Mouse (Mus musculus) liver, embryonic 11.5 days (tissue): ENCODE measurements at regions not wholly inside any gene's neighbourhood (a gene's known extent, or its start where the extent isn't known, plus 50 kb on each side); places are given as distances from the start of the nearest gene placed in this dataset.

Experiments used
- ATAC-seq: fragments of 200-750 bp; cut with Nextera tagmentation; replicated peaks from 2 replicates; pipeline ENCODE4 v1.8.0; 2017; ENCODE audit warnings: moderate number of reproducible peaks, mild to moderate bottlenecking, moderate TSS enrichment, moderate library complexity; ENCODE audit not compliant: low FRiP score
- DNase-seq: peaks from one replicate; pipeline ENCODE4 v3.0.0-alpha.2; 2017; ENCODE audit warnings: low spot score
- H3K27ac ChIP-seq: fragments of 300-500 bp; sonication (generic); 2 replicates; pipeline ENCODE4 v1.5.1; 2014; ENCODE audit warnings: mild to moderate bottlenecking, low read depth, low read length, control low read depth
- H3K27me3 ChIP-seq: fragments of 300-500 bp; sonication (generic); replicated peaks from 2 replicates; pipeline ENCODE4 v1.6.1; 2014; ENCODE audit warnings: low read length, mixed read lengths; ENCODE audit not compliant: control insufficient read depth, insufficient read depth
- H3K36me3 ChIP-seq: fragments of 300-500 bp; sonication (generic); 2 replicates; pipeline ENCODE4 v1.6.1; 2014; ENCODE audit warnings: mild to moderate bottlenecking, low read length, moderate library complexity, mixed read lengths; ENCODE audit not compliant: control insufficient read depth, insufficient read depth
- H3K4me1 ChIP-seq: fragments of 300-500 bp; sonication (generic); replicated peaks from 2 replicates; pipeline ENCODE4 v1.6.1; 2014; ENCODE audit warnings: low read length, mixed read lengths; ENCODE audit not compliant: control insufficient read depth, insufficient read depth
- H3K4me2 ChIP-seq: fragments of 300-500 bp; sonication (generic); 2 replicates; pipeline ENCODE4 v1.6.1; 2014; ENCODE audit warnings: mild to moderate bottlenecking, control low read depth, moderate library complexity
- H3K4me3 ChIP-seq: fragments of 300-500 bp; sonication (generic); 2 replicates; pipeline ENCODE4 v1.5.1; 2014; ENCODE audit warnings: low read depth, low read length, control low read depth
- H3K9ac ChIP-seq: fragments of 300-500 bp; sonication (generic); 2 replicates; pipeline ENCODE4 v1.6.1; 2014; ENCODE audit warnings: low read depth, low read length, control low read depth
- H3K9me3 ChIP-seq: fragments of 300-500 bp; sonication (generic); 2 replicates; pipeline ENCODE4 v1.6.1; 2016; ENCODE audit warnings: low read length, inconsistent platforms, mixed read lengths; ENCODE audit not compliant: control insufficient read depth
- WGBS: fragments of 180-500 bp; shearing (Covaris S2); extraction: QIAGEN DNeasy Blood & Tissue Kit; methylation state at CpG from one replicate; pipeline ENCODE4 v1.1.7; 2014; 5-methylcytosine and 5-hydroxymethylcytosine counted together

GRCm38 (mm10) chr15:25468478-25468877 is 54.9 kb upstream of the Basp1 start:
- no peaks in the 10 kb centered on the region for H3K36me3 ChIP-seq
- H3K27ac ChIP-seq, result no peak overlapping the region
- no peak for ATAC-seq
- no peak for DNase-seq
- H3K9me3 ChIP-seq, result no peaks in the 10 kb centered on the region
- WGBS, result 45% methylated on average over 2 of the region's 2 CpGs
- H3K27me3 ChIP-seq, result no peaks in the 10 kb centered on the region
- no peak overlapping the region for H3K9ac ChIP-seq
- H3K4me1 ChIP-seq, result no peaks in the 10 kb centered on the region
- no peak overlapping the region for H3K4me2 ChIP-seq
- no peak overlapping the region for H3K4me3 ChIP-seq

GRCm38 (mm10) chr15:25469185-25469845 is 55.8 kb upstream of the Basp1 start:
- ATAC-seq (no peak), DNase-seq (no peak)
- Histone ChIP-seq H3K27me3 (no peaks in the 10 kb centered on the region), H3K36me3 (no peaks in the 10 kb centered on the region), H3K9me3 (no peaks in the 10 kb centered on the region), H3K4me1 (no peaks in the 10 kb centered on the region), H3K27ac (no peak overlapping the region), H3K9ac (no peak overlapping the region), H3K4me2 (no peak overlapping the region), H3K4me3 (no peak overlapping the region)
- 70% methylated on average over 16 of the region's 16 CpGs for WGBS

- H3K4me1 ChIP-seq, result no peaks in the 10 kb centered on the region
- no peaks in the 10 kb centered on the region for H3K36me3 ChIP-seq
- no peak overlapping the region for H3K27ac ChIP-seq
- DNase-seq (no peak), ATAC-seq (no peak)
- no peak overlapping the region for H3K4me2 ChIP-seq
- H3K27me3 ChIP-seq, result no peaks in the 10 kb centered on the region
- no peak overlapping the region for H3K4me3 ChIP-seq
- H3K9me3 ChIP-seq, result no peaks in the 10 kb centered on the region
- no peak overlapping the region for H3K9ac ChIP-seq
- WGBS, result 73% methylated on average over 5 of the region's 5 CpGs
Observed at GRCm38 (mm10) chr15:25471331-25471730, 57.8 kb upstream of the Basp1 start.

GRCm38 (mm10) chr15:25473201-25473710 is 59.7 kb upstream of the Basp1 start:
- DNase-seq (no peak), ATAC-seq (peak; percentile 53)
- no peak overlapping the region for H3K4me3 ChIP-seq
- no peak overlapping the region for H3K4me2 ChIP-seq
- WGBS, result 83% methylated on average over 3 of the region's 3 CpGs
- no peaks in the 10 kb centered on the region for H3K9me3 ChIP-seq
- no peak overlapping the region for H3K27ac ChIP-seq
- H3K27me3 ChIP-seq, result no peaks in the 10 kb centered on the region
- no peak overlapping the region for H3K9ac ChIP-seq
- no peaks in the 10 kb centered on the region for H3K4me1 ChIP-seq
- no peaks in the 10 kb centered on the region for H3K36me3 ChIP-seq

- Histone ChIP-seq H3K27me3 (no peaks in the 10 kb centered on the region), H3K36me3 (no peaks in the 10 kb centered on the region), H3K9ac (no peak overlapping the region), H3K27ac (no peak overlapping the region), H3K4me3 (no peak overlapping the region), H3K9me3 (no peaks in the 10 kb centered on the region), H3K4me1 (no peaks in the 10 kb centered on the region), H3K4me2 (no peak overlapping the region)
- no peak for DNase-seq
- ATAC-seq, result no peak
- 72% methylated on average over 3 of the region's 3 CpGs for WGBS
Observed at GRCm38 (mm10) chr15:25474096-25474495, 60.5 kb upstream of the Basp1 start.

- no peak overlapping the region for H3K4me3 ChIP-seq
- DNase-seq (no peak), ATAC-seq (no peak)
- H3K4me1 ChIP-seq, result no peaks in the 10 kb centered on the region
- H3K9me3 ChIP-seq, result no peaks in the 10 kb centered on the region
- H3K9ac ChIP-seq, result no peak overlapping the region
- H3K4me2 ChIP-seq, result no peak overlapping the region
- no peaks in the 10 kb centered on the region for H3K36me3 ChIP-seq
- H3K27me3 ChIP-seq, result no peaks in the 10 kb centered on the region
- H3K27ac ChIP-seq, result no peak overlapping the region
- WGBS, result 73% methylated on average over 3 of the region's 3 CpGs
Observed at GRCm38 (mm10) chr15:25482586-25482985, 69.0 kb upstream of the Basp1 start.

- no peaks in the 10 kb centered on the region for H3K36me3 ChIP-seq
- H3K4me2 ChIP-seq, result no peak overlapping the region
- WGBS, result 56% methylated on average over 9 of the region's 9 CpGs
- H3K4me1 ChIP-seq, result no peaks in the 10 kb centered on the region
- DNase-seq, result no peak
- peak; percentile 77 for ATAC-seq
- no peaks in the 10 kb centered on the region for H3K27me3 ChIP-seq
- peak overlapping the region; percentile 46; the same call in 1 of the 2 replicates for H3K27ac ChIP-seq
- no peak overlapping the region for H3K9ac ChIP-seq
- H3K4me3 ChIP-seq, result no peak overlapping the region
- no peaks in the 10 kb centered on the region for H3K9me3 ChIP-seq
Observed at GRCm38 (mm10) chr15:25485372-25485771, 71.8 kb upstream of the Basp1 start.

- H3K27ac ChIP-seq, result 0 out of 2 replicates have a peak overlapping the region, but pooled peaks have one; percentile 46
- no peak for DNase-seq
- no peak overlapping the region for H3K9ac ChIP-seq
- H3K4me3 ChIP-seq, result no peak overlapping the region
- H3K36me3 ChIP-seq, result no peaks in the 10 kb centered on the region
- H3K4me2 ChIP-seq, result peak overlapping the region; percentile 5; the same call in 1 of the 2 replicates
- H3K9me3 ChIP-seq, result no peaks in the 10 kb centered on the region
- ATAC-seq, result no peak
- WGBS, result 76% methylated on average over 7 of the region's 7 CpGs
- H3K4me1 ChIP-seq, result no peaks in the 10 kb centered on the region
- no peaks in the 10 kb centered on the region for H3K27me3 ChIP-seq
Observed at GRCm38 (mm10) chr15:25486158-25486557, 72.6 kb upstream of the Basp1 start.

- H3K9me3 ChIP-seq, result no peaks in the 10 kb centered on the region
- WGBS, result 81% methylated on average over 6 of the region's 6 CpGs
- H3K36me3 ChIP-seq, result no peaks in the 10 kb centered on the region
- H3K4me3 ChIP-seq, result no peak overlapping the region
- no peak overlapping the region for H3K27ac ChIP-seq
- no peaks in the 10 kb centered on the region for H3K27me3 ChIP-seq
- ATAC-seq, result no peak
- H3K4me2 ChIP-seq, result no peak overlapping the region
- DNase-seq, result no peak
- H3K9ac ChIP-seq, result no peak overlapping the region
- H3K4me1 ChIP-seq, result peaks cover 2% of the 10 kb centered on the region; the same call in 1 of the 2 replicates
Observed at GRCm38 (mm10) chr15:25489804-25490203, 76.2 kb upstream of the Basp1 start.
